In genomic region chr10:117818600-117818999, GRCm38 (mm10) we compare ENCODE assay signal across 20 mouse cellular contexts. TPM values are rescaled to one million over a fixed set of nuclear protein-coding genes. Genes with fewer than 3 reads are reported as not detected.
A peak's percentile ranks its signal among the peaks of the same experiment; 100 is the strongest.
DNase-seq lines count a peak whose midpoint lies in the region; ATAC-seq and TF ChIP-seq lines count a peak whose summit lies in the region.
"Had no signal": no experiment of that assay in that cellular context is flagged by ENCODE, and none has a peak within 500 bp of the region (broad histone marks: within the 10 kb centered on the region; RNA-seq: fewer than 3 reads in every experiment).

No protein-coding gene starts in this region.

- no peak for TF ChIP-seq POLR2A in lung, adult 2 months (IDR thresholded peaks at IDR 0.05; ENCODE audit: borderline replicate concordance, extremely low read depth, low read depth, low read length)

- no peak for TF ChIP-seq CTCF in lung, adult 2 months (IDR thresholded peaks at IDR 0.05; ENCODE audit: insufficient read depth, low read length)

- peak; percentile 44 for DNase-seq in lung, postnatal 25 days (ENCODE audit: low spot score)
- DNase-seq in lung, adult 2 months, result no peak
- DNase-seq in right cerebral cortex, postnatal 4 days, result no peak
- no peak for DNase-seq in embryo, embryonic 10.5 days (ENCODE audit: low spot score)
- DNase-seq: adrenal gland, adult 8-10 months; adrenal gland, postnatal 36 days; B cell, adult 2 months; cerebellum, adult 11 months; cerebellum, adult 8-10 months; cerebellum, postnatal 14 days; gastrocnemius, postnatal 10 days; heart, postnatal 36 days had no signal

- H3K4me3 ChIP-seq in lung, adult 2 months (replicated peaks; ENCODE audit: extremely low read depth, low read depth, low read length), result no peak overlapping the region
- H3K4me3 ChIP-seq: embryonic facial prominence, embryonic 13.5 days; forebrain, embryonic 12.5 days; heart, embryonic 13.5 days; hindbrain, embryonic 15.5 days had no signal

- peak; percentile 75 for ATAC-seq in common myeloid progenitor, adult 5-6 weeks (replicated peaks; ENCODE audit: low read depth, poor library complexity, severe bottlenecking)
- peak; percentile 94 for ATAC-seq in megakaryocyte progenitor cell, adult 5-6 weeks (replicated peaks; ENCODE audit: poor library complexity)
- ATAC-seq: CD4-positive, CD25-positive, alpha-beta regulatory T cell, adult 4 months; forebrain, embryonic 16.5 days had no signal

- H3K4me1 ChIP-seq in lung, adult 2 months (ENCODE audit: control insufficient read depth, insufficient read depth, low read length), result peaks cover 3% of the 10 kb centered on the region; the same call in 1 of the 2 replicates
- H3K4me1 ChIP-seq: embryonic facial prominence, embryonic 13.5 days; forebrain, embryonic 12.5 days; heart, embryonic 13.5 days; hindbrain, embryonic 15.5 days had no signal

- 60% methylated on average over 6 of the region's 6 CpGs for WGBS in lung, adult 2 months

RNA-seq across cellular contexts. Expression of gene Nup107, which starts 26.1 kb away (rescaled TPM):
- polyA plus RNA-seq in lung, adult 2 months (2012; rRNA removed), result 4.5 and 8.0 TPM in 2 replicates
- 126 and 151 TPM in 2 replicates for total RNA-seq in common myeloid progenitor, adult 5-6 weeks (2017)
- total RNA-seq in megakaryocyte progenitor cell, adult 5-6 weeks (2015), result 79.2 and 85.6 TPM in 2 replicates
- 111 and 153 TPM in 2 replicates for total RNA-seq in megakaryocyte progenitor cell, adult 5-6 weeks (2017)

RNA-seq across cellular contexts. Expression of gene Rap1b, which starts 27.2 kb away (rescaled TPM):
- polyA plus RNA-seq in lung, adult 2 months (2012; rRNA removed), result 57.1 and 71.7 TPM in 2 replicates
- 152 and 155 TPM in 2 replicates for total RNA-seq in common myeloid progenitor, adult 5-6 weeks (2017)
- 215 and 244 TPM in 2 replicates for total RNA-seq in megakaryocyte progenitor cell, adult 5-6 weeks (2015)
- total RNA-seq in megakaryocyte progenitor cell, adult 5-6 weeks (2017), result 84.2 and 95.6 TPM in 2 replicates
